Mouse (Mus musculus) gastrocnemius, adult 18-20 months (tissue): ENCODE results near the gene Olfr209. TPM values are rescaled to one million over a fixed set of nuclear protein-coding genes. Genes with fewer than 3 reads are reported as not detected.
"Not testable (repeated sequence)": the region's sequence is repeated elsewhere in the genome, so short reads cannot be mapped to it uniquely, and the experiment has no call there.

ENCODE experiments used
- DNase-seq: peaks from one replicate; pipeline ENCODE4 v3.0.0; 2021; ENCODE audit warnings: low spot score
- long read RNA-seq, 2 experiments: library from polyadenylated mRNA; stranded (forward); transcript quantifications; one replicate each; pipeline ENCODE4 v2.0.0; 2021
- total RNA-seq, 2 experiments: library from RNA; stranded (reverse); gene quantifications; 2 replicates each; pipeline ENCODE4 v1.2.3; 2021

Olfr209 gene
- not detected for total RNA-seq
- long read RNA-seq, experiment 1, result 0 reads
- long read RNA-seq, experiment 2, result 0 reads

DNA sequence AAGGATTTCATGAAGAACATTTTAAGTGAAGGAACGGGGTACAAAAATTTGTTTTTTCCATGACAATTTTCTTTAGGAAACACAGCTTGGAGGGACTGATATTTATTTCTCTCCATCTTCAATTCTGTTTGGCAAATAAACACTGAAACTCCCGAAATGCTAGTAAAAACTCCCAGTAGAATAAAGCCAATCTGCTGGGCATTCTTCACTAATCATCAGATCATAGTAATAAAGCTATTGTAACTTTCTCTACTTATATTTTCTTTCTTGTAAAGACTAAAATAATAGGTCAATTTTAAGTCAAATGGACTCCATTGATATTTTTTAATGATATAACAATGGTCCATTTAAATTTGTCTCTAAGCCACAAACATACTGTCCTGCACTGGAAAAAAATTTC, at the start of gene Olfr209:
Gene Olfr209, minus strand, starts transcription at position 101 of the 400 bp plus-strand sequence.
- no peak for DNase-seq

DNA sequence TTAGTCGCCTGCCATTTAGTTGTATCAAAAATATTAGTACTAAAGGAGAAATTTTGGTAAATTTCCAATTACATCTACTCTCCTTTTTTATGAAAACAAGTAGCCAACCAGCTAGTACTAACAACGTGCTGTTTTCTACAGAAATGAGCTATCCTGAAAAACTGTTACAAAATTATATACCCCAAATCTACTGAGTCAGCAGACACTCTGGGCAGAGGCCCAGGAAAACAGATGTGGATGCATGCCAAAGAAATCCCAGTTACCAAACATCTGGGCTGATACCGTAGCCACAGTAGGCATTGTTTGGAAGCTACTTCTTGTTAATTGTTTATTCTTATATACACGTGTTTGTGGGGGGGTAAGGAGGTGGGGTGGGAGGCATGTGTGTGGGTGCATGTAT, 49.7 kb upstream of the Olfr209 start:
- DNase-seq, result no peak

DNA sequence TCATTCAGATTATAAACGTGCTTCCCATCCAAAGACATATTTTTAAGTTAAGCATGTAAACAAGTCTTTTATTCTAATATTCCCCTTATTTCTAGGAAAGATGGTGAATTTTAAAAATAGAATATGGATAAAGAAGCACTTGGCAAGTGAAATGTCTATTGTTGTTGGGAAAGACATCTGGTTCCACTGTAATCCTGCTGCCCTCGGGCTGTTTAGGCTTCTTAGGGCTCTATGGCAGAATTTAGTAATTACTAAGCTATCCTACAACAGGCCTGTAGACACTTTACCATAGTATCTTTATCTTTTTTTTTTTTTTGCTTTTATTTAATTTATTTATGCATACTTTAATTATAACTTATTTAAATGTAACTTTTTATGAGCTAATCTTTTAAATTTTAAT, 46.0 kb upstream of the Olfr209 start:
- DNase-seq, result no peak

DNA sequence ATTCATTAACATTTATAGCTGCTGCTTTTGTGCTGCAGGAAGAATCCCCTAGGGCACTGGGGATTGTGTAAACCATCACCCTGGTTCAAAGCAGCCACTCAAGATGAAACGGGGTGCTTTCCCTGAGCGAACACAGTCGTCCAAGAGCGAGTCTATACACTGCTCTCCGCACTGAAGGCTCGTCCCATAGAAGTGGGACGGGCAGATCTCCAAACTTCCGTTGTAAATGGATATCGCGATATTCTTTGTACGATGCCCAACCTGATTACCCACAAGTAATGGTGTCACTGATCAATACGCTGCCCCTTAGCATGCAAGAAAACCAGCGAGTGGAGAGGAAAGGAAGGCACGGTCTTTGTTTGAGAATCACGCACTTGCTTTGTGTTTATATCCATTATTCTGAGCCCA, 45.6 kb upstream of the Olfr209 start:
- no peak for DNase-seq

DNA sequence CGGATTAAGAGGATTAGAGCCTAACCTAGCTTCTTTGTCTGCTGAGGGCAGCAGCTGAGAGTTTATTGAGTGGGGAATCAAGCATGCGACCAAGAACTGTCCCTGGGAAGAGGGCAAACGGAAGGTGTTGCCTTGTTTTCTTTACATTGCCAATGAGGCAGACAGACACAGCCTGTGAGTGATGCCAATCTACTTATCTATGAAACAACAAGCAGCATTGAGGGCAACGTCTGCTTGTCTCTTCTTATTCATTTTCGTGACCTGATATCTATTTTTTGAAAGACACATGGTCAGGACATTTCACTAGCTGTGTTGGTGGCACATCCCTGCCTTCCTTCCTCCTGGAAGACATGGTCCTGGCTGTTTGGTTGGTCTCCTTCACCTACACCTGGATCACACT, 43.2 kb upstream of the Olfr209 start, which contains the start of gene Gabrr3:
Gene Gabrr3, plus strand, starts transcription at position 301 of the 400 bp plus-strand sequence.
- DNase-seq, result no peak

DNA sequence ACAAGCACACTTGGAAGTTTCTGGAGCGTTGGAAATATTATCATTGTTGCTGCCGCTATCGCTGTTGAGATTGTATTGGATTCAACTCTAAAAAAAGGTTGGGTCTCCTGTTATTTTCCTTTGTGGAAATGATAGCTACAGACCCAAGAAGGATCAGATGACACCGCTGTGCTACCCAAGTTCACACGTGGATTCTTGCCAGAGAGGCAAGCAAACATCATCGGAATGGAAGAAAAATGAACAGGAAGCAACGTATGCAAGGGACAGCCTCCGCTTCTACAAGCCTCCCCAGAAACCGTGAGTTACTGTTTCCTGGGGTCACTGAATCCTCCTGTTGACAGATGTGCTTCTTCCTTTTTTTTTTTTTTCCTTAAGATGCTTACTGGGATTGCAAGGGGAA, 41.0 kb upstream of the Olfr209 start:
- DNase-seq, result no peak

DNA sequence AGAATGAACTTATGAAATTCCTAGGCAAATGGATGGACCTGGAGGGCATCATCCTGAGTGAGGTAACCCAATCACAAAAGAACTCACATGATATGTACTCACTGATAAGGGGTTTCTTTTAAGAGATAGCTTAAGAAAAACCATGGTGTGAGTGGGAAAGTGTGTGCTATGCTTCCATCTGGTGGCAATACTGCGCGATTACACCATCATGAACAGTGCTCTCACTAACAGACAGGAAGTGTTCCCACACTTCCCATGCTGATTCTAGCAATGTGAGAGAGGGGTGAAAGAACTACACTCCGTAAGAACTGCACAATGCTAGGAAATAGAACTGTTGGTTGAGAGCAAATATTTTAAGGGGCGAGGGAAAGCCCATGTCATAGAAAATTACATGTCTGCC, 39.9 kb upstream of the Olfr209 start:
- DNase-seq, result no peak

DNA sequence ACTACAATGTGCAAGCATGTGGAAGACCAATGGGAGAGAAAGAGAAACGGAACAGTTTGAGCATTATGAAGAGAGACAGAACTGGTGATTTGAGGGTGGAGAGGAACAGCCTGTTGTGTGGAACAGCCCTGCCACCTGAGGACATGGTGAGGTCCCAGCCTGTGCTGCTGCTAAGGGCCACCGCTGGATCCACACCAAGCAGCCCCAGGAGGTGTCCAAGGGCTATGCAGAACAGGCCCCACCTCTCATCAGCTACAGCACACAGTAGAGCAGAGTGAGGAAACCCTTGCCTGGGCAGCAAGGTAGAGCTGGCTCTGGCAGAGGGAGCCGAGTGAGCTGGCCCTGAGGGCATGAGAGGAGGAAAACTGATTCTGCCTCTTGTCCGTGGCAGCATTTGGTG, 38.2 kb upstream of the Olfr209 start:
- DNase-seq, result no peak

DNA sequence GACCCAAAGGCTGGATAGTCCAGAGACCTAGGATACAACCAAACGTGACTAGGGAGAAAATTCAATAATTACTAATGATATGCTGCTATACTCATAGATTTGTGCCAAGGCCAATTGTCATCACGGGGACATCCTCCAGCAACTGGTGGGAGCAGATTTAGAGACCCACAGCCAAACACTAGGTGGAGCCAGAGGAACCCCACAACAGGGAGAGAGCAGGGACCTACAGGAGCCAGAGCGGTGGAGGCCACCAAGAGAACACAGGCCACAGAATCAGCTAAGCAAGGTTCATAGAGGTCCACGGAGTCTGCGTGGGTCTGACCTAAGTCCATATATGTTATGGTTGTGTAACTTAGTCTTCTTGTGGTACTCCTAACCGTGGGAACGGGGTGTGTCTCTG, 37.3 kb upstream of the Olfr209 start:
- no peak for DNase-seq

DNA sequence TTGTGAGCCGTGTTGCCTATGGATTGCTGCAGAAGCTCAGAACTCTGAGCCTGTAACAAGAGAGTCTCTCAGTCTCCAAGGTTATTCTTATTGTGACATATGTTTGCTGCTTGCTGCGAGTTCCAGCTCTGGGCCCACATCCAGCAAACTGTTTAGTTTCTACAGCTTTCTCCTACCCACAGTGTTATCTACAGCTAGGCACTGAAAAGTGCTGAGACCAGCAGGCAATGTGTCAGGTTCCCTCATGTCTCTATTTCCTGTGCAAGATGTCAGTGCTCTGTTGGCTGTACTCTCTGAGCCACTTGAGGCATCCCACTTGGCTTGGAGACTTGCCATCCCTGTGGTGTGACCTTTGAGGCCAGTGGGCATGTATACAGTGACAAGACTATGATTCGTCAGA, 29.5 kb upstream of the Olfr209 start:
- DNase-seq, result no peak

DNA sequence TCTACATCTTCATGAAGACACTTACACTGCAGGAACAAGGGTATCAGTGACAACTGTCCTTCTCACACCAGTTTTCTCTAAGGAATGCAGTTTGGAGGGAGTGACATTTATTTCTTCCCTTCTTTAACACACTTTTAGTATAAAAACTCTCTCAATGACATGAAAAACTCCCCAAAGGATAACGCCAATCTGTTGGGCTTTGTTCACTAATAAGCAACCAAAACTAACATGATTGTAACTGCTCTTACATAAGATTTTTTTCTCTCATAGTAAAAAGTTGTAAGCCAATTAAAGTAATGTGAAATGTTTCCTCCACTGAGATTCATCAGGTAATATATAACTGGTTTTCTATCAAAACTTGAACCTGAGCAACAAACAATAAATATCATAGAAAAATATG, 14.6 kb downstream of the Olfr209 start, which contains the start of gene Olfr206:
Gene Olfr206, minus strand, starts transcription at position 101 of the 400 bp plus-strand sequence.
- DNase-seq, result no peak

DNA sequence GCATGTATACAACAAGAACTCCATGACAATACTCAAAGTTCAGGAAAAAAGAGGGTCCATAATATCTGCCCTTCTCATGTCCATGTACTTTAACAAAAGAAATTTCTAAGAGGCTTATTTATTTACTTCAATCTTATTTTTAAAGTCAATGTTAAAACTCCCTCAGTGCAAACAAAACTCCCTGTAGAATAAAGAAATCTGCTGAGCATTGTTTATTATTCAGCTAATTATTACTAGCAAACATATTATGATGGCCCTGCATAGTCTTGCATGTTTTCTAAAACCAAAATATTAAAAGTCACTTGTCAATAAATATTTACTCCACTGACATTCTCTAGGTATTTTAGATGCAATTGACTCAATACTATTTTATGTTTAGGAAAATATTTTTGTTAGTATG, 32.8 kb downstream of the Olfr209 start, which contains the start of gene Olfr205:
Gene Olfr205, minus strand, starts transcription at position 101 of the 400 bp plus-strand sequence.
- no peak for DNase-seq

DNA sequence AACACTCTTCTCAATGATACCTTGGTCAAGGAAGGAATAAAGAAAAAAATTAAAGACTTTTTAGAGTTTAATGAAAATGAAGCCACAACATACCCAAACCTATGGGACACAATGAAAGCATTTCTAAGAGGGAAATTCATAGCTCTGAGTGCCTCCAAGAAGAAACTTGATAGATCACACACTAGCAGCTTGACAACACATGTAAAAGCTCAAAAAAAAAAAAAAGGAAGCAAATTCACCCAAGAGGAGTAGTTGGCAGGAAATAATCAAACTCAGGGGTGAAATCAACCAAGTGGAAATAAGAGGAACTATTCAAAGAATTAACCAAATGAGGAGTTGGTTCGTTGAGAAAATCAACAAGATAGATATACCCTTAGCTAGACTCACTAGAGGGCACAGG, 40.5 kb downstream of the Olfr209 start:
- DNase-seq, result not testable (repeated sequence)

DNA sequence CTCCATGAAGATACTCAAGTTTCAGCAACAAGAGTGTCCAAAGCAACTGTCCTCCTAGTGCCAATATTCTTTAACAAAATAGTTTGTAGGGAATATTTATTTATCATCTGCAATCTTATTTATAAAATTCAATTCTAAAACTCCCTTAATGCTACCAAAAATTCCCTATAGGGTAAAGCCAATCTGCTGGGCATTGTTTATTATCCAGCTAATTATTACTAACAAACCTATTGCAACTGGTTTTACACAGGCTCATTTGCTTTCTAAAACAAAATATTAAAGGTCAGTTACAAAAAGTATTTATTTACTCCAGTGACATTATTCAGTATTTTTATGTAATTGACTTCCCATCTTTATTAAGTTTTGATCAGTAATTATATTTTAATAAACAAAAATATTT, 45.6 kb downstream of the Olfr209 start, which contains the start of gene Olfr204:
Gene Olfr204, minus strand, starts transcription at position 101 of the 400 bp plus-strand sequence.
- no peak for DNase-seq

Other genes with a start within 250 kb of the Olfr209 start
- not detected for gene Olfr194, start 242.9 kb downstream of the Olfr209 start, total RNA-seq
- gene Olfr195, start 216.9 kb downstream of the Olfr209 start, total RNA-seq, result not detected
- gene Olfr196, start 193.5 kb downstream of the Olfr209 start, total RNA-seq, result not detected
- gene Olfr198, start 160.5 kb downstream of the Olfr209 start, total RNA-seq, result not detected
- not detected for gene Olfr199, start 144.2 kb downstream of the Olfr209 start, total RNA-seq
- gene Olfr201, start 91.4 kb downstream of the Olfr209 start, total RNA-seq, result not detected
- gene Olfr202, start 77.2 kb downstream of the Olfr209 start, total RNA-seq, result not detected
- not detected for gene Olfr203, start 65.1 kb downstream of the Olfr209 start, total RNA-seq
- not detected for gene Olfr204, start 45.7 kb downstream of the Olfr209 start, total RNA-seq
- gene Olfr205, start 32.9 kb downstream of the Olfr209 start, total RNA-seq, result not detected
- gene Olfr206, start 14.7 kb downstream of the Olfr209 start, total RNA-seq, result not detected
- not detected for gene Gabrr3, start 43.3 kb upstream of the Olfr209 start, total RNA-seq
- gene Riox2, start 107.8 kb upstream of the Olfr209 start, total RNA-seq, result 10 to 100 TPM; 10.9 to 12.6 TPM
- gene Crybg3, start 237.0 kb upstream of the Olfr209 start, total RNA-seq, result 10 to 100 TPM; 28.8 to 36.0 TPM